Mouse (Mus musculus): Measurements from ENCODE around the gene Rab33b. TPM values are rescaled to one million over a fixed set of nuclear protein-coding genes. Genes with fewer than 3 reads are reported as not detected.

Gene Rab33b
- polyA plus RNA-seq, 1 experiment from 2014 or later = 20.6 TPM

GRCm38 (mm10) chr3:51504385-51504952 lies 20.7 kb downstream of the Rab33b start:
- POLR2A ChIA-PET = no interaction called here
- in situ Hi-C loops (cut with MboI; ENCODE audit: low pct_unique_long_range_greater_than_20kb) = no loop called here
- DNase-seq (ENCODE audit: low read depth, low spot score) (no peak), ATAC-seq (no peak)
- no peaks in the 10 kb centered on the region for H3K27me3 ChIP-seq
- TF ChIP-seq CTCF (IDR thresholded peaks at IDR 0.05) = no peak
- CTCF ChIA-PET = interaction anchor here (1.5 kb wide), 1 partner anchor 8 kb away, joined by 6 read pairs; no protein-coding TSS in a partner anchor

GRCm38 (mm10) chr3:51505465-51505864 lies 21.7 kb downstream of the Rab33b start:
- DNase-seq (ENCODE audit: low read depth, low spot score) (no peak), ATAC-seq (no peak)
- H3K27me3 ChIP-seq = no peaks in the 10 kb centered on the region
- TF ChIP-seq CTCF (IDR thresholded peaks at IDR 0.05) = no peak
- in situ Hi-C loops (cut with MboI; ENCODE audit: low pct_unique_long_range_greater_than_20kb) = loop anchor here (5.0 kb wide), 1 partner anchor 142 kb away; no protein-coding TSS in a partner anchor
- ChIA-PET POLR2A (interaction anchor here (0.6 kb wide), 2 partner anchors 52 to 1329 kb away, joined by 3 to 4 read pairs; no protein-coding TSS in a partner anchor), CTCF (interaction anchor here (0.8 to 1.5 kb wide), 2 partner anchors 9 to 136 kb away, joined by 3 to 6 read pairs; no protein-coding TSS in a partner anchor)

GRCm38 (mm10) chr3:51510903-51511302 lies 27.2 kb downstream of the Rab33b start:
- ATAC-seq = peak; percentile 75
- no peaks in the 10 kb centered on the region for H3K27me3 ChIP-seq
- ChIA-PET CTCF (interaction anchor here (0.9 to 3.7 kb wide), 16 partner anchors 10 to 733 kb away, joined by 3 to 42 read pairs (median 7); partner anchors contain the start of gene Setd7), POLR2A (interaction anchor here (0.7 to 1.3 kb wide), 2 partner anchors 68 to 592 kb away, joined by 3 read pairs; no protein-coding TSS in a partner anchor)
- in situ Hi-C loops (cut with MboI; ENCODE audit: low pct_unique_long_range_greater_than_20kb) = no loop called here
- peak; percentile 99 for TF ChIP-seq CTCF (IDR thresholded peaks at IDR 0.05)
- peak; percentile 78 for DNase-seq (ENCODE audit: low read depth, low spot score)

- no peaks in the 10 kb centered on the region for H3K27me3 ChIP-seq
- POLR2A ChIA-PET = no interaction called here
- no peak for ATAC-seq
These were observed 28.3 kb downstream of the Rab33b start for GRCm38 (mm10) chr3:51511983-51512382.

GRCm38 (mm10) chr3:51517467-51517866 lies 33.7 kb downstream of the Rab33b start:
- POLR2A ChIA-PET = interaction anchor here (1.2 kb wide), 1 partner anchor 43 kb away, joined by 3 read pairs; the partner anchor contains the start of gene Setd7
- DNase-seq (ENCODE audit: low read depth, low spot score) = no peak
- no peaks in the 10 kb centered on the region for H3K27me3 ChIP-seq
- in situ Hi-C loops (cut with MboI; ENCODE audit: low pct_unique_long_range_greater_than_20kb) = no loop called here
- no peak for TF ChIP-seq CTCF (IDR thresholded peaks at IDR 0.05)
- CTCF ChIA-PET = interaction anchor here (1.3 kb wide), 1 partner anchor 23 kb away, joined by 3 read pairs; no protein-coding TSS in a partner anchor
- ATAC-seq = no peak

More at GRCm38 (mm10) chr3:51511983-51512382, 28.3 kb downstream of the Rab33b start:
- TF ChIP-seq CTCF (IDR thresholded peaks at IDR 0.05) = no peak
- in situ Hi-C loops (cut with MboI; ENCODE audit: low pct_unique_long_range_greater_than_20kb) = no loop called here
- DNase-seq (ENCODE audit: low read depth, low spot score) = no peak
- CTCF ChIA-PET = interaction anchor here (0.8 to 3.7 kb wide), 13 partner anchors 9 to 732 kb away, joined by 3 to 42 read pairs (median 6); partner anchors contain the start of gene Setd7

GRCm38 (mm10) chr3:51517878-51518762 lies 34.4 kb downstream of the Rab33b start:
- DNase-seq (ENCODE audit: low read depth, low spot score) (no peak), ATAC-seq (no peak)
- ChIA-PET CTCF (no interaction called here), POLR2A (no interaction called here)
- in situ Hi-C loops (cut with MboI; ENCODE audit: low pct_unique_long_range_greater_than_20kb) = no loop called here
- no peak for TF ChIP-seq CTCF (IDR thresholded peaks at IDR 0.05)
- H3K27me3 ChIP-seq = no peaks in the 10 kb centered on the region

- TF ChIP-seq CTCF (IDR thresholded peaks at IDR 0.05) = no peak
- ATAC-seq = no peak
- in situ Hi-C loops (cut with MboI; ENCODE audit: low pct_unique_long_range_greater_than_20kb) = no loop called here
- DNase-seq (ENCODE audit: low read depth, low spot score) = no peak
- H3K27me3 ChIP-seq = no peaks in the 10 kb centered on the region
- ChIA-PET CTCF (interaction anchor here (3.8 kb wide), 1 partner anchor 7 kb away, joined by 19 read pairs; no protein-coding TSS in a partner anchor), POLR2A (no interaction called here)
These were observed 35.0 kb downstream of the Rab33b start for GRCm38 (mm10) chr3:51518763-51519121.

- H3K27me3 ChIP-seq = no peaks in the 10 kb centered on the region
- no peak for ATAC-seq
- POLR2A ChIA-PET = interaction anchor here (0.8 to 1.5 kb wide), 2 partner anchors 39 to 40 kb away, joined by 3 read pairs; partner anchors contain the start of gene Setd7
- no peak for DNase-seq (ENCODE audit: low read depth, low spot score)
- CTCF ChIA-PET = interaction anchor here (3.8 kb wide), 1 partner anchor 10 kb away, joined by 19 read pairs; no protein-coding TSS in a partner anchor
- in situ Hi-C loops (cut with MboI; ENCODE audit: low pct_unique_long_range_greater_than_20kb) = no loop called here
- no peak for TF ChIP-seq CTCF (IDR thresholded peaks at IDR 0.05)
These were observed 37.5 kb downstream of the Rab33b start for GRCm38 (mm10) chr3:51521262-51521661.

- no peak for TF ChIP-seq CTCF (IDR thresholded peaks at IDR 0.05)
- in situ Hi-C loops (cut with MboI; ENCODE audit: low pct_unique_long_range_greater_than_20kb) = no loop called here
- CTCF ChIA-PET = interaction anchor here (0.9 to 2.7 kb wide), 5 partner anchors 9 to 15 kb away, joined by 3 to 12 read pairs (median 4); no protein-coding TSS in a partner anchor
- no peak for DNase-seq (ENCODE audit: low read depth, low spot score)
- no peaks in the 10 kb centered on the region for H3K27me3 ChIP-seq
- POLR2A ChIA-PET = no interaction called here
- no peak for ATAC-seq
These were observed 41.6 kb downstream of the Rab33b start for GRCm38 (mm10) chr3:51525186-51525785.

- no peak for TF ChIP-seq CTCF (IDR thresholded peaks at IDR 0.05)
- CTCF ChIA-PET = interaction anchor here (2.7 kb wide), 1 partner anchor 13 kb away, joined by 12 read pairs; no protein-coding TSS in a partner anchor
- POLR2A ChIA-PET = no interaction called here
- no peaks in the 10 kb centered on the region for H3K27me3 ChIP-seq
- in situ Hi-C loops (cut with MboI; ENCODE audit: low pct_unique_long_range_greater_than_20kb) = no loop called here
- no peak for DNase-seq (ENCODE audit: low read depth, low spot score)
- ATAC-seq = no peak
These were observed 43.2 kb downstream of the Rab33b start for GRCm38 (mm10) chr3:51526891-51527290.

Data from Patski (cell line).